Mouse (Mus musculus) liver, embryonic 16.5 days (tissue): ENCODE measurements around the gene Serpina12. TPM values are rescaled to one million over a fixed set of nuclear protein-coding genes. Genes with fewer than 3 reads are reported as not detected.

Experiments
- ATAC-seq: fragments of 200-750 bp; cut with Nextera tagmentation; 2 replicates; pipeline ENCODE4 v1.8.0; 2017; ENCODE audit warnings: low read depth, mild to moderate bottlenecking, moderate number of reproducible peaks, moderate library complexity
- H3K27ac ChIP-seq: fragments of 300-500 bp; sonication (generic); 2 replicates; pipeline ENCODE4 v1.5.1; 2014; ENCODE audit warnings: mild to moderate bottlenecking, low read length
- H3K27me3 ChIP-seq: fragments of 300-500 bp; sonication (generic); 2 replicates; pipeline ENCODE4 v1.6.1; 2014; ENCODE audit warnings: low read depth, low read length, mixed read lengths; ENCODE audit not compliant: control insufficient read depth, insufficient read depth
- H3K36me3 ChIP-seq: fragments of 300-500 bp; sonication (generic); 2 replicates; pipeline ENCODE4 v1.6.1; 2014; ENCODE audit warnings: mild to moderate bottlenecking; ENCODE audit not compliant: control insufficient read depth, insufficient read depth
- H3K4me1 ChIP-seq: fragments of 300-500 bp; sonication (generic); 2 replicates; pipeline ENCODE4 v1.6.1; 2014; ENCODE audit warnings: low read depth, low read length, mixed read lengths; ENCODE audit not compliant: control insufficient read depth
- H3K4me2 ChIP-seq: fragments of 300-500 bp; sonication (generic); 2 replicates; pipeline ENCODE4 v1.6.1; 2014; ENCODE audit warnings: low read depth, low read length, mixed read lengths
- H3K4me3 ChIP-seq: fragments of 300-500 bp; sonication (generic); 2 replicates; pipeline ENCODE4 v1.5.1; 2014; ENCODE audit warnings: low read depth, mild to moderate bottlenecking, low read length
- H3K9ac ChIP-seq: fragments of 300-500 bp; sonication (generic); 2 replicates; pipeline ENCODE4 v1.6.1; 2014; ENCODE audit warnings: low read depth, low read length
- H3K9me3 ChIP-seq: fragments of 300-500 bp; sonication (generic); replicated peaks from 2 replicates; pipeline ENCODE4 v1.6.1; 2016; ENCODE audit warnings: low read length; ENCODE audit not compliant: control insufficient read depth
- WGBS: fragments of 180-500 bp; shearing (Covaris S2); extraction: QIAGEN DNeasy Blood & Tissue Kit; methylation state at CpG from one replicate; pipeline ENCODE4 v1.1.7; 2014; ENCODE audit not compliant: insufficient replicate concordance; 5-methylcytosine and 5-hydroxymethylcytosine counted together
- polyA plus RNA-seq: library from polyadenylated mRNA; unstranded; fragments of >200 nt; fragmentation: Nextera tagmentation; extraction: Ambion mirVana; gene quantifications from 2 replicates; pipeline ENCODE4 v1.2.1, GENCODE M21; 2015

Serpina12 gene
- polyA plus RNA-seq, 1 experiment from 2014 or later = 0.07 TPM

- WGBS = 59% methylated on average over 3 of the region's 3 CpGs
These were observed 43.6 kb downstream of the Serpina12 start for GRCm38 (mm10) chr12:104000594-104000993.

GRCm38 (mm10) chr12:103999611-104000010 lies 44.6 kb downstream of the Serpina12 start:
- no peaks in the 10 kb centered on the region for H3K9me3 ChIP-seq
- no peak overlapping the region for H3K9ac ChIP-seq
- H3K36me3 ChIP-seq = no peaks in the 10 kb centered on the region
- peaks cover 4% of the 10 kb centered on the region; the same call in 1 of the 2 replicates for H3K4me1 ChIP-seq
- WGBS = 70% methylated on average over 8 of the region's 8 CpGs
- no peak overlapping the region for H3K27ac ChIP-seq
- no peak overlapping the region for H3K4me2 ChIP-seq
- no peak overlapping the region for H3K4me3 ChIP-seq
- no peaks in the 10 kb centered on the region for H3K27me3 ChIP-seq
- ATAC-seq = no peak

More at GRCm38 (mm10) chr12:104000594-104000993, 43.6 kb downstream of the Serpina12 start:
- ATAC-seq = no peak
- Histone ChIP-seq H3K27ac (no peak overlapping the region), H3K9ac (no peak overlapping the region), H3K27me3 (no peaks in the 10 kb centered on the region), H3K4me2 (no peak overlapping the region), H3K9me3 (no peaks in the 10 kb centered on the region), H3K4me3 (no peak overlapping the region), H3K4me1 (peaks cover 4% of the 10 kb centered on the region; the same call in 1 of the 2 replicates), H3K36me3 (no peaks in the 10 kb centered on the region)

- H3K27ac ChIP-seq = no peak overlapping the region
- H3K4me2 ChIP-seq = no peak overlapping the region
- no peaks in the 10 kb centered on the region for H3K36me3 ChIP-seq
- H3K4me3 ChIP-seq = no peak overlapping the region
- no peaks in the 10 kb centered on the region for H3K9me3 ChIP-seq
- no peak for ATAC-seq
- no peaks in the 10 kb centered on the region for H3K4me1 ChIP-seq
- H3K9ac ChIP-seq = no peak overlapping the region
- WGBS = 49% methylated on average over 2 of the region's 2 CpGs
- H3K27me3 ChIP-seq = no peaks in the 10 kb centered on the region
These were observed 47.7 kb downstream of the Serpina12 start for GRCm38 (mm10) chr12:103996513-103996912.

- Histone ChIP-seq H3K27ac (no peak overlapping the region), H3K4me1 (no peaks in the 10 kb centered on the region), H3K9ac (no peak overlapping the region), H3K4me2 (no peak overlapping the region), H3K4me3 (no peak overlapping the region), H3K9me3 (no peaks in the 10 kb centered on the region), H3K36me3 (no peaks in the 10 kb centered on the region), H3K27me3 (no peaks in the 10 kb centered on the region)
- ATAC-seq = no peak
- WGBS = 28% methylated on average over 5 of the region's 5 CpGs
These were observed 48.8 kb downstream of the Serpina12 start for GRCm38 (mm10) chr12:103995292-103996072.

GRCm38 (mm10) chr12:103992945-103993344 lies 51.3 kb downstream of the Serpina12 start:
- Histone ChIP-seq H3K9ac (no peak overlapping the region), H3K9me3 (no peaks in the 10 kb centered on the region), H3K27me3 (no peaks in the 10 kb centered on the region), H3K4me3 (no peak overlapping the region), H3K36me3 (no peaks in the 10 kb centered on the region), H3K4me2 (no peak overlapping the region), H3K27ac (no peak overlapping the region), H3K4me1 (peaks cover 4% of the 10 kb centered on the region; the same call in 1 of the 2 replicates)
- 45% methylated on average over 7 of the region's 7 CpGs for WGBS
- no peak for ATAC-seq

GRCm38 (mm10) chr12:103989857-103990256 lies 54.4 kb downstream of the Serpina12 start, which contains the start of gene Serpina11:
Gene Serpina11, minus strand, starts transcription at chr12:103989957.
- Histone ChIP-seq H3K4me1 (peaks cover 4% of the 10 kb centered on the region; the same call in 1 of the 2 replicates), H3K4me3 (no peak within 1 kb of the TSS), H3K4me2 (peak within 1 kb of the TSS; percentile 27), H3K36me3 (no peaks in the 10 kb centered on the region), H3K27ac (peak within 1 kb of the TSS; percentile 83), H3K9ac (no peak within 1 kb of the TSS), H3K9me3 (no peaks in the 10 kb centered on the region), H3K27me3 (no peaks in the 10 kb centered on the region)
- WGBS = 61% methylated on average over 6 of the region's 6 CpGs
- ATAC-seq = 0 out of 2 replicates have a peak, but pooled peaks have one; percentile 17

- 60% methylated on average over 2 of the region's 2 CpGs for WGBS
- Histone ChIP-seq H3K27ac (peak overlapping the region; percentile 83), H3K9me3 (no peaks in the 10 kb centered on the region), H3K9ac (no peak overlapping the region), H3K36me3 (no peaks in the 10 kb centered on the region), H3K4me3 (no peak overlapping the region), H3K27me3 (no peaks in the 10 kb centered on the region), H3K4me1 (peaks cover 4% of the 10 kb centered on the region; the same call in 1 of the 2 replicates), H3K4me2 (peak overlapping the region; percentile 27)
- no peak for ATAC-seq
These were observed 54.8 kb downstream of the Serpina12 start for GRCm38 (mm10) chr12:103989514-103989767.

GRCm38 (mm10) chr12:103988754-103989513 lies 55.3 kb downstream of the Serpina12 start:
- no peaks in the 10 kb centered on the region for H3K27me3 ChIP-seq
- H3K4me3 ChIP-seq = no peak overlapping the region
- H3K9ac ChIP-seq = no peak overlapping the region
- H3K4me2 ChIP-seq = peak overlapping the region; percentile 27
- H3K9me3 ChIP-seq = no peaks in the 10 kb centered on the region
- peak; percentile 82 for ATAC-seq
- peaks cover 4% of the 10 kb centered on the region; the same call in 1 of the 2 replicates for H3K4me1 ChIP-seq
- 30% methylated on average over 14 of the region's 14 CpGs for WGBS
- H3K36me3 ChIP-seq = no peaks in the 10 kb centered on the region
- peak overlapping the region; percentile 83 for H3K27ac ChIP-seq

- Histone ChIP-seq H3K27ac (no peak overlapping the region), H3K4me3 (no peak overlapping the region), H3K36me3 (no peaks in the 10 kb centered on the region), H3K9ac (no peak overlapping the region), H3K9me3 (no peaks in the 10 kb centered on the region), H3K4me2 (no peak overlapping the region), H3K27me3 (no peaks in the 10 kb centered on the region), H3K4me1 (peaks cover 4% of the 10 kb centered on the region; the same call in 1 of the 2 replicates)
- no peak for ATAC-seq
- WGBS = 32% methylated on average over 5 of the region's 5 CpGs
These were observed 58.4 kb downstream of the Serpina12 start for GRCm38 (mm10) chr12:103985868-103986267.
